Mouse (Mus musculus): Measurements from ENCODE around the gene Alppl2.

DNA sequence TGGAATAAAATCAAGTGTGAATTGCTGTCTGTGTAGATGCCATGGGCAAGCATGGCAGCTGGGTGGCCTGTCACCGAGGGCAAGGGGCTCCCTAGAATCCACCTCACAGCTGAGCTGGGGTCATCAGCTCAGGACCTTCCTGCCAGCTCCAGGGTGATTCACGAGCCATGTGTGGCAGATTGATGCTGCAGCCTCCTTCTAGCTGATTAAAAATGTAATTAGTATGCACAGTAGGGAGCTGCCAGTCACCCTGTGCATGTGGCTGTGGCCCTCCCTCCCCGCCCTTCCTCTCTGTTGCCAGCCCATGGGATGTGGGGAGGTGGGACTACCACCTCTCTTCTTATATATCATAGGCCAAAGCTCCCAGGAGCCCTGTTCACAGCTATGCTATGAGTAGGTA lies 39.7 kb downstream of the Alppl2 start:
- TF ChIP-seq POLR2A (IDR thresholded peaks at IDR 0.05; ENCODE audit: insufficient read depth, low read length) (no peak), CTCF (IDR thresholded peaks at IDR 0.05; ENCODE audit: low read depth, low read length) (no peak), EP300 (IDR thresholded peaks at IDR 0.05; ENCODE audit: insufficient read depth, low read depth, low read length) (no peak)

All from ES-Bruce4 (cell line).